10 mouse cellular contexts compared by ENCODE assay signal in genomic region chr2:166258771-166259180, GRCm38 (mm10).
A peak's percentile ranks its signal among the peaks of the same experiment; 100 is the strongest.
DNase-seq lines count a peak whose midpoint lies in the region; ATAC-seq and TF ChIP-seq lines count a peak whose summit lies in the region.
"Had no signal": no experiment of that assay in that cellular context is flagged by ENCODE, and none has a peak within 500 bp of the region (broad histone marks: within the 10 kb centered on the region; RNA-seq: fewer than 3 reads in every experiment).

No protein-coding gene starts in this region.

- in situ Hi-C loops in ES-E14 (cut with MboI; ENCODE audit: low sequenced_read_pairs in 2 of 2, unreplicated experiment in 2 of 2), result no loop called here

- H3K9ac ChIP-seq in intestine, postnatal 0 days (ENCODE audit: low read depth, low read length), result no peak overlapping the region
- no peak overlapping the region for H3K9ac ChIP-seq in intestine, embryonic 15.5 days
- H3K9ac ChIP-seq in ES-E14 (ENCODE audit: insufficient read depth, low read depth, low read length, poor library complexity, severe bottlenecking), result no peak overlapping the region
- no peak overlapping the region for H3K9ac ChIP-seq in forebrain, embryonic 11.5 days (ENCODE audit: low read length)
- peak overlapping the region; percentile 28; the same call in 1 of the 2 replicates for H3K9ac ChIP-seq in midbrain, embryonic 12.5 days (replicated peaks)
- no peak overlapping the region for H3K9ac ChIP-seq in liver, postnatal 0 days (replicated peaks)

- no peak overlapping the region for H3K4me3 ChIP-seq in intestine, postnatal 0 days (ENCODE audit: low read depth, low read length)
- H3K4me3 ChIP-seq in intestine, embryonic 15.5 days (replicated peaks), result no peak overlapping the region
- H3K4me3 ChIP-seq in ES-E14 (ENCODE audit: insufficient read depth in 1 of 2, low read depth in 1 of 2, low read length in 2 of 2, poor library complexity in 1 of 2, severe bottlenecking in 1 of 2), result no peak overlapping the region
- no peak overlapping the region for H3K4me3 ChIP-seq in forebrain, embryonic 11.5 days (ENCODE audit: low read depth, low read length)
- no peak overlapping the region for H3K4me3 ChIP-seq in midbrain, embryonic 12.5 days
- no peak overlapping the region for H3K4me3 ChIP-seq in liver, postnatal 0 days (ENCODE audit: low read depth, low read length)

- no peak overlapping the region for H3K27ac ChIP-seq in intestine, postnatal 0 days (ENCODE audit: low read depth, low read length)
- H3K27ac ChIP-seq in intestine, embryonic 15.5 days, result no peak overlapping the region
- H3K27ac ChIP-seq in ES-E14 (ENCODE audit: insufficient read depth, low read depth, low read length, poor library complexity, severe bottlenecking), result no peak overlapping the region
- 0 out of 2 replicates have a peak overlapping the region, but pooled peaks have one; percentile 25 for H3K27ac ChIP-seq in forebrain, embryonic 11.5 days (ENCODE audit: low read depth, low read length)
- peak overlapping the region; percentile 40 for H3K27ac ChIP-seq in midbrain, embryonic 12.5 days (replicated peaks)
- H3K27ac ChIP-seq in liver, postnatal 0 days (ENCODE audit: low read depth), result no peak overlapping the region

- no peaks in the 10 kb centered on the region for H3K9me3 ChIP-seq in intestine, postnatal 0 days (ENCODE audit: control insufficient read depth)
- no peaks in the 10 kb centered on the region for H3K9me3 ChIP-seq in intestine, embryonic 15.5 days
- no peaks in the 10 kb centered on the region for H3K9me3 ChIP-seq in ES-E14 (ENCODE audit: control insufficient read depth, insufficient read depth, low read depth, low read length)
- no peaks in the 10 kb centered on the region for H3K9me3 ChIP-seq in forebrain, embryonic 11.5 days (ENCODE audit: control insufficient read depth, low read length)
- H3K9me3 ChIP-seq in midbrain, embryonic 12.5 days, result no peaks in the 10 kb centered on the region
- H3K9me3 ChIP-seq in liver, postnatal 0 days (ENCODE audit: low read length), result no peaks in the 10 kb centered on the region

- WGBS in intestine, postnatal 0 days, result 24% methylated on average over 7 of the region's 7 CpGs
- 10% methylated on average over 7 of the region's 7 CpGs for WGBS in intestine, embryonic 15.5 days
- WGBS in forebrain, embryonic 11.5 days, result 7% methylated on average over 7 of the region's 7 CpGs
- WGBS in midbrain, embryonic 12.5 days, result 6% methylated on average over 6 of the region's 7 CpGs
- WGBS in liver, postnatal 0 days (ENCODE audit: insufficient replicate concordance), result 32% methylated on average over 7 of the region's 7 CpGs

- H3K4me2 ChIP-seq in intestine, postnatal 0 days (replicated peaks; ENCODE audit: low read depth), result no peak overlapping the region; the same call in 1 of the 2 replicates
- no peak overlapping the region for H3K4me2 ChIP-seq in intestine, embryonic 15.5 days (replicated peaks)
- peak overlapping the region; percentile 30; the same call in 1 of the 2 replicates for H3K4me2 ChIP-seq in forebrain, embryonic 11.5 days (ENCODE audit: low read depth, low read length, severe bottlenecking)
- H3K4me2 ChIP-seq in midbrain, embryonic 12.5 days (replicated peaks), result peak overlapping the region; percentile 23; the same call in 1 of the 2 replicates
- no peak overlapping the region for H3K4me2 ChIP-seq in liver, postnatal 0 days (ENCODE audit: low read depth, low read length)

- peak; percentile 48 for DNase-seq in ES-E14 (ENCODE audit: low read depth, low spot score)
- no peak for DNase-seq in forebrain, embryonic 11.5 days (ENCODE audit: low spot score)
- no peak for DNase-seq in liver, postnatal 0 days
- DNase-seq in spleen, postnatal 4 days (ENCODE audit: low spot score in 2 of 2), result no peak
- no peak for DNase-seq in right cerebral cortex, adult 2 months (ENCODE audit: low spot score in 2 of 2)
- DNase-seq: heart, adult 18-20 months had no signal

- no peak for TF ChIP-seq EP300 in liver, postnatal 0 days (IDR thresholded peaks at IDR 0.05; ENCODE audit: low read depth)

- no peaks in the 10 kb centered on the region for H3K4me1 ChIP-seq in intestine, postnatal 0 days (replicated peaks; ENCODE audit: control insufficient read depth, insufficient read depth, low read length)
- H3K4me1 ChIP-seq in intestine, embryonic 15.5 days (replicated peaks), result peaks cover 15% of the 10 kb centered on the region
- peaks cover 4 to 22% of the 10 kb centered on the region in 2 experiments; a peak in 3 of 4 replicates for H3K4me1 ChIP-seq in ES-E14 (ENCODE audit: control insufficient read depth in 2 of 2, insufficient read depth in 2 of 2, low read length in 2 of 2, poor library complexity in 1 of 2)
- peaks cover 8% of the 10 kb centered on the region; the same call in 1 of the 2 replicates for H3K4me1 ChIP-seq in forebrain, embryonic 11.5 days (replicated peaks; ENCODE audit: control insufficient read depth, insufficient read depth, low read length)
- H3K4me1 ChIP-seq in midbrain, embryonic 12.5 days, result peaks cover 26% of the 10 kb centered on the region
- no peaks in the 10 kb centered on the region for H3K4me1 ChIP-seq in liver, postnatal 0 days (ENCODE audit: insufficient read depth)

- no peaks in the 10 kb centered on the region for H3K36me3 ChIP-seq in intestine, postnatal 0 days (ENCODE audit: control insufficient read depth, insufficient read depth)
- H3K36me3 ChIP-seq in intestine, embryonic 15.5 days, result no peaks in the 10 kb centered on the region
- no peaks in the 10 kb centered on the region for H3K36me3 ChIP-seq in ES-E14 (ENCODE audit: control insufficient read depth, insufficient read depth, low read length, poor library complexity, severe bottlenecking)
- no peaks in the 10 kb centered on the region for H3K36me3 ChIP-seq in forebrain, embryonic 11.5 days (ENCODE audit: control insufficient read depth, insufficient read depth, low read length)
- H3K36me3 ChIP-seq in midbrain, embryonic 12.5 days, result no peaks in the 10 kb centered on the region
- no peaks in the 10 kb centered on the region for H3K36me3 ChIP-seq in liver, postnatal 0 days (replicated peaks; ENCODE audit: insufficient read depth, low read length)
- H3K36me3 ChIP-seq: G1E had no signal

- peak; percentile 25; the same call in 1 of the 2 replicates for TF ChIP-seq CTCF in intestine, postnatal 0 days (IDR thresholded peaks at IDR 0.05; ENCODE audit: low read depth)
- no peak for TF ChIP-seq CTCF in liver, postnatal 0 days (IDR thresholded peaks at IDR 0.05; ENCODE audit: low read depth)

- H3K27me3 ChIP-seq in intestine, postnatal 0 days (replicated peaks; ENCODE audit: control insufficient read depth, insufficient read depth, low read length), result no peaks in the 10 kb centered on the region
- H3K27me3 ChIP-seq in intestine, embryonic 15.5 days (replicated peaks), result no peaks in the 10 kb centered on the region
- no peaks in the 10 kb centered on the region for H3K27me3 ChIP-seq in forebrain, embryonic 11.5 days (ENCODE audit: control insufficient read depth, insufficient read depth, low read length)
- H3K27me3 ChIP-seq in midbrain, embryonic 12.5 days, result peaks cover 40% of the 10 kb centered on the region
- no peaks in the 10 kb centered on the region for H3K27me3 ChIP-seq in liver, postnatal 0 days (ENCODE audit: insufficient read depth, low read length)

- ATAC-seq in intestine, postnatal 0 days, result no peak
- ATAC-seq in intestine, embryonic 15.5 days, result no peak
- ATAC-seq in forebrain, embryonic 11.5 days (replicated peaks; ENCODE audit: low FRiP score), result peak; percentile 49; the same call in 1 of the 2 replicates
- ATAC-seq in midbrain, embryonic 12.5 days (ENCODE audit: low FRiP score, low read depth), result peak; percentile 78
- ATAC-seq in liver, postnatal 0 days, result no peak

TF ChIP-seq in ES-E14, 5 proteins besides CTCF, POLR2A, EP300 and RAD21:
- no peak for TF ChIP-seq HCFC1 (IDR thresholded peaks at IDR 0.05; ENCODE audit: borderline replicate concordance, insufficient read depth, low read length)
- TF ChIP-seq ZNF384 (IDR thresholded peaks at IDR 0.05; ENCODE audit: low read depth, low read length), result no peak

Comparison
In these comparisons a context has a peak if more than half of its experiments do, and no peak if none do; other contexts are left out.
1. ATAC-seq: peak in forebrain, embryonic 11.5 days (single experiment) and midbrain, embryonic 12.5 days (single experiment); none in intestine, postnatal 0 days (single experiment), intestine, embryonic 15.5 days (single experiment) and liver, postnatal 0 days (single experiment).
2. H3K27ac ChIP-seq: peak in forebrain, embryonic 11.5 days (single experiment) and midbrain, embryonic 12.5 days (single experiment); none in intestine, postnatal 0 days (single experiment), intestine, embryonic 15.5 days (single experiment), ES-E14 (single experiment) and liver, postnatal 0 days (single experiment).
3. H3K4me2 ChIP-seq: peak in forebrain, embryonic 11.5 days (single experiment) and midbrain, embryonic 12.5 days (single experiment); none in intestine, postnatal 0 days (single experiment), intestine, embryonic 15.5 days (single experiment) and liver, postnatal 0 days (single experiment).